Mouse (Mus musculus): ENCODE data around the gene Tmem59l. TPM values are rescaled to one million over a fixed set of nuclear protein-coding genes. Genes with fewer than 3 reads are reported as not detected.

Tmem59l gene
- polyA plus RNA-seq, 1 experiment from 2014 or later: 2.4 TPM

GRCm38 (mm10) chr8:70529299-70529698 lies 42.1 kb upstream of the Tmem59l start:
- no peak overlapping the region for H3K9ac ChIP-seq (ENCODE audit: low read depth, low read length)
- no peaks in the 10 kb centered on the region for H3K9me3 ChIP-seq (ENCODE audit: control insufficient read depth)
- WGBS: 79% methylated on average over 5 of the region's 5 CpGs
- H3K4me3 ChIP-seq (ENCODE audit: low read depth, low read length): no peak overlapping the region
- ATAC-seq: no peak
- peak overlapping the region; percentile 81 for H3K4me2 ChIP-seq (replicated peaks; ENCODE audit: low read depth)
- no peaks in the 10 kb centered on the region for H3K27me3 ChIP-seq (replicated peaks; ENCODE audit: control insufficient read depth, insufficient read depth, low read length)
- H3K27ac ChIP-seq (ENCODE audit: low read depth, low read length): peak overlapping the region; percentile 60
- TF ChIP-seq CTCF (IDR thresholded peaks at IDR 0.05; ENCODE audit: low read depth): no peak
- peaks cover 39% of the 10 kb centered on the region for H3K36me3 ChIP-seq (ENCODE audit: control insufficient read depth, insufficient read depth)
- H3K4me1 ChIP-seq (replicated peaks; ENCODE audit: control insufficient read depth, insufficient read depth, low read length): 0 out of 2 replicates have a peak, but pooled peaks cover 6% of the 10 kb centered on the region

- peak overlapping the region; percentile 95 for H3K27ac ChIP-seq (ENCODE audit: low read depth, low read length)
- peak overlapping the region; percentile 81 for H3K4me2 ChIP-seq (replicated peaks; ENCODE audit: low read depth)
- no peaks in the 10 kb centered on the region for H3K27me3 ChIP-seq (replicated peaks; ENCODE audit: control insufficient read depth, insufficient read depth, low read length)
- 0 out of 2 replicates have a peak, but pooled peaks cover 12% of the 10 kb centered on the region for H3K4me1 ChIP-seq (replicated peaks; ENCODE audit: control insufficient read depth, insufficient read depth, low read length)
- peak overlapping the region; percentile 94 for H3K4me3 ChIP-seq (ENCODE audit: low read depth, low read length)
- peak overlapping the region; percentile 94 for H3K9ac ChIP-seq (ENCODE audit: low read depth, low read length)
- 13% methylated on average over 13 of the region's 13 CpGs for WGBS
- no peak for TF ChIP-seq CTCF (IDR thresholded peaks at IDR 0.05; ENCODE audit: low read depth)
- peaks cover 29% of the 10 kb centered on the region for H3K36me3 ChIP-seq (ENCODE audit: control insufficient read depth, insufficient read depth)
- ATAC-seq: no peak
- no peaks in the 10 kb centered on the region for H3K9me3 ChIP-seq (ENCODE audit: control insufficient read depth)
These were observed 41.1 kb upstream of the Tmem59l start for GRCm38 (mm10) chr8:70528182-70528797.

- H3K27me3 ChIP-seq (replicated peaks; ENCODE audit: control insufficient read depth, insufficient read depth, low read length): no peaks in the 10 kb centered on the region
- ATAC-seq: peak; percentile 78
- H3K36me3 ChIP-seq (ENCODE audit: control insufficient read depth, insufficient read depth): peaks cover 24% of the 10 kb centered on the region
- under 1% methylated on average over 53 of the region's 61 CpGs for WGBS
- H3K4me1 ChIP-seq (replicated peaks; ENCODE audit: control insufficient read depth, insufficient read depth, low read length): 0 out of 2 replicates have a peak, but pooled peaks cover 12% of the 10 kb centered on the region
- peak within 1 kb of the TSS; percentile 94 for H3K4me3 ChIP-seq (ENCODE audit: low read depth, low read length)
- peak; percentile 28 for TF ChIP-seq CTCF (IDR thresholded peaks at IDR 0.05; ENCODE audit: low read depth)
- H3K9me3 ChIP-seq (ENCODE audit: control insufficient read depth): no peaks in the 10 kb centered on the region
- H3K27ac ChIP-seq (ENCODE audit: low read depth, low read length): peak within 1 kb of the TSS; percentile 95
- peak within 1 kb of the TSS; percentile 94 for H3K9ac ChIP-seq (ENCODE audit: low read depth, low read length)
- peak within 1 kb of the TSS; percentile 81 for H3K4me2 ChIP-seq (replicated peaks; ENCODE audit: low read depth)
These were observed 40.5 kb upstream of the Tmem59l start, which contains the start of the genes Fkbp8 and Kxd1 for GRCm38 (mm10) chr8:70527512-70528181. Fkbp8 (plus strand) TSS chr8:70527724. Kxd1 (minus strand) TSS chr8:70527956.

GRCm38 (mm10) chr8:70527111-70527511 lies 40.0 kb upstream of the Tmem59l start:
- Histone ChIP-seq H3K27me3 (replicated peaks; ENCODE audit: control insufficient read depth, insufficient read depth, low read length) (no peaks in the 10 kb centered on the region), H3K4me2 (replicated peaks; ENCODE audit: low read depth) (peak overlapping the region; percentile 81), H3K4me1 (replicated peaks; ENCODE audit: control insufficient read depth, insufficient read depth, low read length) (0 out of 2 replicates have a peak, but pooled peaks cover 12% of the 10 kb centered on the region), H3K9ac (ENCODE audit: low read depth, low read length) (peak overlapping the region; percentile 94), H3K4me3 (ENCODE audit: low read depth, low read length) (peak overlapping the region; percentile 94), H3K9me3 (ENCODE audit: control insufficient read depth) (no peaks in the 10 kb centered on the region), H3K27ac (ENCODE audit: low read depth, low read length) (peak overlapping the region; percentile 95), H3K36me3 (ENCODE audit: control insufficient read depth, insufficient read depth) (peaks cover 18% of the 10 kb centered on the region)
- TF ChIP-seq CTCF (IDR thresholded peaks at IDR 0.05; ENCODE audit: low read depth): no peak
- peak; percentile 32; the same call in 1 of the 2 replicates for ATAC-seq
- WGBS: under 1% methylated on average over 8 of the region's 8 CpGs

- Histone ChIP-seq H3K36me3 (ENCODE audit: control insufficient read depth, insufficient read depth) (peaks cover 17% of the 10 kb centered on the region; the same call in 1 of the 2 replicates), H3K4me3 (ENCODE audit: low read depth, low read length) (peak overlapping the region; percentile 65), H3K27ac (ENCODE audit: low read depth, low read length) (peak overlapping the region; percentile 91), H3K9ac (ENCODE audit: low read depth, low read length) (peak overlapping the region; percentile 86), H3K4me1 (replicated peaks; ENCODE audit: control insufficient read depth, insufficient read depth, low read length) (0 out of 2 replicates have a peak, but pooled peaks cover 6% of the 10 kb centered on the region), H3K4me2 (replicated peaks; ENCODE audit: low read depth) (peak overlapping the region; percentile 65), H3K9me3 (ENCODE audit: control insufficient read depth) (no peaks in the 10 kb centered on the region), H3K27me3 (replicated peaks; ENCODE audit: control insufficient read depth, insufficient read depth, low read length) (no peaks in the 10 kb centered on the region)
- TF ChIP-seq CTCF (IDR thresholded peaks at IDR 0.05; ENCODE audit: low read depth): peak; percentile 87
- under 1% methylated on average over 50 of the region's 51 CpGs for WGBS
- peak; percentile 85 for ATAC-seq
These were observed 35.6 kb upstream of the Tmem59l start for GRCm38 (mm10) chr8:70522592-70523403.
